Mouse (Mus musculus): Measurements from ENCODE around the gene Krt26. TPM values are rescaled to one million over a fixed set of nuclear protein-coding genes. Genes with fewer than 3 reads are reported as not detected.

Gene Krt26
- not detected for polyA plus RNA-seq (2015; fragmentation: Illumina TruSeq; extraction: RNeasy Lipid Tissue Mini Kit (QIAGEN cat#74804); ENCODE audit: low read depth, low replicate concordance)

GRCm38 (mm10) chr11:99337866-99338265 lies at the start of gene Krt26:
TSS of gene Krt26 (minus strand) at chr11:99337966.

GRCm38 (mm10) chr11:99374803-99375202 lies 37.0 kb upstream of the Krt26 start, which contains the start of gene Krt28:
TSS of gene Krt28 (minus strand) at chr11:99374903.

GRCm38 (mm10) chr11:99351004-99351403 lies 13.2 kb upstream of the Krt26 start, which contains the start of gene Krt27:
TSS of gene Krt27 (minus strand) at chr11:99351104.

GRCm38 (mm10) chr11:99322851-99323250 lies 14.9 kb downstream of the Krt26 start, which contains the start of gene Krt25:
TSS of gene Krt25 (minus strand) at chr11:99322951.

GRCm38 (mm10) chr11:99284833-99285312 lies 52.9 kb downstream of the Krt26 start, which contains the start of gene Krt24:
TSS of gene Krt24 (minus strand) at chr11:99285262.

Other genes with a start within 250 kb of the Krt26 start
- gene Tns4, start 248.7 kb downstream of the Krt26 start, polyA plus RNA-seq (2015; fragmentation: Illumina TruSeq; extraction: RNeasy Lipid Tissue Mini Kit (QIAGEN cat#74804); ENCODE audit: low read depth, low replicate concordance): 0.18 TPM
- not detected for gene Ccr7, start 182.9 kb downstream of the Krt26 start, polyA plus RNA-seq (2015; fragmentation: Illumina TruSeq; extraction: RNeasy Lipid Tissue Mini Kit (QIAGEN cat#74804); ENCODE audit: low read depth, low replicate concordance)
- 77.0 TPM for gene Smarce1, start 106.9 kb downstream of the Krt26 start, polyA plus RNA-seq (2015; fragmentation: Illumina TruSeq; extraction: RNeasy Lipid Tissue Mini Kit (QIAGEN cat#74804); ENCODE audit: low read depth, low replicate concordance)
- 54.3 TPM for gene Krt222, start 93.9 kb downstream of the Krt26 start, polyA plus RNA-seq (2015; fragmentation: Illumina TruSeq; extraction: RNeasy Lipid Tissue Mini Kit (QIAGEN cat#74804); ENCODE audit: low read depth, low replicate concordance)
- gene Krt24, start 52.7 kb downstream of the Krt26 start, polyA plus RNA-seq (2015; fragmentation: Illumina TruSeq; extraction: RNeasy Lipid Tissue Mini Kit (QIAGEN cat#74804); ENCODE audit: low read depth, low replicate concordance): not detected
- gene Krt25, start 15.0 kb downstream of the Krt26 start, polyA plus RNA-seq (2015; fragmentation: Illumina TruSeq; extraction: RNeasy Lipid Tissue Mini Kit (QIAGEN cat#74804); ENCODE audit: low read depth, low replicate concordance): 0.30 TPM
- not detected for gene Krt27, start 13.1 kb upstream of the Krt26 start, polyA plus RNA-seq (2015; fragmentation: Illumina TruSeq; extraction: RNeasy Lipid Tissue Mini Kit (QIAGEN cat#74804); ENCODE audit: low read depth, low replicate concordance)
- gene Krt28, start 36.9 kb upstream of the Krt26 start, polyA plus RNA-seq (2015; fragmentation: Illumina TruSeq; extraction: RNeasy Lipid Tissue Mini Kit (QIAGEN cat#74804); ENCODE audit: low read depth, low replicate concordance): not detected
- gene Krt10, start 51.4 kb upstream of the Krt26 start, polyA plus RNA-seq (2015; fragmentation: Illumina TruSeq; extraction: RNeasy Lipid Tissue Mini Kit (QIAGEN cat#74804); ENCODE audit: low read depth, low replicate concordance): 18.1 TPM
- gene Krt12, start 84.3 kb upstream of the Krt26 start, polyA plus RNA-seq (2015; fragmentation: Illumina TruSeq; extraction: RNeasy Lipid Tissue Mini Kit (QIAGEN cat#74804); ENCODE audit: low read depth, low replicate concordance): 13.0 TPM
- 0.22 TPM for gene Krt20, start 100.2 kb upstream of the Krt26 start, polyA plus RNA-seq (2015; fragmentation: Illumina TruSeq; extraction: RNeasy Lipid Tissue Mini Kit (QIAGEN cat#74804); ENCODE audit: low read depth, low replicate concordance)
- gene Krt23, start 155.2 kb upstream of the Krt26 start, polyA plus RNA-seq (2015; fragmentation: Illumina TruSeq; extraction: RNeasy Lipid Tissue Mini Kit (QIAGEN cat#74804); ENCODE audit: low read depth, low replicate concordance): not detected
- not detected for gene Krt39, start 183.4 kb upstream of the Krt26 start, polyA plus RNA-seq (2015; fragmentation: Illumina TruSeq; extraction: RNeasy Lipid Tissue Mini Kit (QIAGEN cat#74804); ENCODE audit: low read depth, low replicate concordance)
- gene Krt40, start 205.2 kb upstream of the Krt26 start, polyA plus RNA-seq (2015; fragmentation: Illumina TruSeq; extraction: RNeasy Lipid Tissue Mini Kit (QIAGEN cat#74804); ENCODE audit: low read depth, low replicate concordance): not detected
- not detected for gene Krtap3-3, start 212.9 kb upstream of the Krt26 start, polyA plus RNA-seq (2015; fragmentation: Illumina TruSeq; extraction: RNeasy Lipid Tissue Mini Kit (QIAGEN cat#74804); ENCODE audit: low read depth, low replicate concordance)
- not detected for gene Krtap3-2, start 218.9 kb upstream of the Krt26 start, polyA plus RNA-seq (2015; fragmentation: Illumina TruSeq; extraction: RNeasy Lipid Tissue Mini Kit (QIAGEN cat#74804); ENCODE audit: low read depth, low replicate concordance)
- gene Gm11939, start 221.5 kb upstream of the Krt26 start, polyA plus RNA-seq (2015; fragmentation: Illumina TruSeq; extraction: RNeasy Lipid Tissue Mini Kit (QIAGEN cat#74804); ENCODE audit: low read depth, low replicate concordance): not detected
- not detected for gene Krtap3-1, start 228.7 kb upstream of the Krt26 start, polyA plus RNA-seq (2015; fragmentation: Illumina TruSeq; extraction: RNeasy Lipid Tissue Mini Kit (QIAGEN cat#74804); ENCODE audit: low read depth, low replicate concordance)
- gene Krtap1-5, start 243.1 kb upstream of the Krt26 start, polyA plus RNA-seq (2015; fragmentation: Illumina TruSeq; extraction: RNeasy Lipid Tissue Mini Kit (QIAGEN cat#74804); ENCODE audit: low read depth, low replicate concordance): not detected
- gene Krtap1-4, start 245.7 kb upstream of the Krt26 start, polyA plus RNA-seq (2015; fragmentation: Illumina TruSeq; extraction: RNeasy Lipid Tissue Mini Kit (QIAGEN cat#74804); ENCODE audit: low read depth, low replicate concordance): not detected

All from brain, adult 10 weeks (tissue).